Mouse (Mus musculus) forebrain, embryonic 15.5 days (tissue): ENCODE data around the gene Ric8b. TPM values are rescaled to one million over a fixed set of nuclear protein-coding genes. Genes with fewer than 3 reads are reported as not detected.
A peak's percentile ranks its signal among the peaks of the same experiment; 100 is the strongest.

ENCODE experiments used
- ATAC-seq: fragments of 200-750 bp; cut with Nextera tagmentation; replicated peaks from 2 replicates; pipeline ENCODE4 v1.8.0; 2017; ENCODE audit warnings: mild to moderate bottlenecking, moderate TSS enrichment, moderate library complexity
- H3K27ac ChIP-seq: fragments of 300-500 bp; sonication (generic); replicated peaks from 2 replicates; pipeline ENCODE4 v1.5.1; 2015; ENCODE audit warnings: mild to moderate bottlenecking, inconsistent platforms
- H3K27me3 ChIP-seq: fragments of 300-500 bp; sonication (generic); 2 replicates; pipeline ENCODE4 v1.6.1; 2015; ENCODE audit warnings: inconsistent platforms
- H3K36me3 ChIP-seq: fragments of 300-500 bp; sonication (generic); 2 replicates; pipeline ENCODE4 v1.6.1; 2015; ENCODE audit warnings: mild to moderate bottlenecking, inconsistent platforms
- H3K4me1 ChIP-seq: fragments of 300-500 bp; sonication (generic); 2 replicates; pipeline ENCODE4 v1.6.1; 2015; ENCODE audit warnings: inconsistent platforms
- H3K4me2 ChIP-seq: fragments of 300-500 bp; sonication (generic); replicated peaks from 2 replicates; pipeline ENCODE4 v1.6.1; 2015; ENCODE audit warnings: mild to moderate bottlenecking, inconsistent platforms
- H3K4me3 ChIP-seq: fragments of 300-500 bp; sonication (generic); 2 replicates; pipeline ENCODE4 v1.5.1; 2015; ENCODE audit warnings: mild to moderate bottlenecking, inconsistent platforms
- H3K9ac ChIP-seq: fragments of 300-500 bp; sonication (generic); replicated peaks from 2 replicates; pipeline ENCODE4 v1.6.1; 2015; ENCODE audit warnings: mild to moderate bottlenecking, inconsistent platforms
- H3K9me3 ChIP-seq: fragments of 300-500 bp; sonication (generic); 2 replicates; pipeline ENCODE4 v1.6.1; 2016; ENCODE audit warnings: inconsistent platforms
- WGBS: fragments of 180-500 bp; shearing (Covaris S2); methylation state at CpG from one replicate; pipeline ENCODE4 v1.1.7; 2015; ENCODE audit warnings: mixed read lengths; 5-methylcytosine and 5-hydroxymethylcytosine counted together
- polyA plus RNA-seq: library from polyadenylated mRNA; unstranded; fragments of >200 nt; fragmentation: Nextera tagmentation; extraction: Ambion mirVana; gene quantifications from 2 replicates; pipeline ENCODE4 v1.2.1, GENCODE M21; 2015

Ric8b gene
- polyA plus RNA-seq, 1 experiment from 2014 or later: 43.6 TPM

DNA sequence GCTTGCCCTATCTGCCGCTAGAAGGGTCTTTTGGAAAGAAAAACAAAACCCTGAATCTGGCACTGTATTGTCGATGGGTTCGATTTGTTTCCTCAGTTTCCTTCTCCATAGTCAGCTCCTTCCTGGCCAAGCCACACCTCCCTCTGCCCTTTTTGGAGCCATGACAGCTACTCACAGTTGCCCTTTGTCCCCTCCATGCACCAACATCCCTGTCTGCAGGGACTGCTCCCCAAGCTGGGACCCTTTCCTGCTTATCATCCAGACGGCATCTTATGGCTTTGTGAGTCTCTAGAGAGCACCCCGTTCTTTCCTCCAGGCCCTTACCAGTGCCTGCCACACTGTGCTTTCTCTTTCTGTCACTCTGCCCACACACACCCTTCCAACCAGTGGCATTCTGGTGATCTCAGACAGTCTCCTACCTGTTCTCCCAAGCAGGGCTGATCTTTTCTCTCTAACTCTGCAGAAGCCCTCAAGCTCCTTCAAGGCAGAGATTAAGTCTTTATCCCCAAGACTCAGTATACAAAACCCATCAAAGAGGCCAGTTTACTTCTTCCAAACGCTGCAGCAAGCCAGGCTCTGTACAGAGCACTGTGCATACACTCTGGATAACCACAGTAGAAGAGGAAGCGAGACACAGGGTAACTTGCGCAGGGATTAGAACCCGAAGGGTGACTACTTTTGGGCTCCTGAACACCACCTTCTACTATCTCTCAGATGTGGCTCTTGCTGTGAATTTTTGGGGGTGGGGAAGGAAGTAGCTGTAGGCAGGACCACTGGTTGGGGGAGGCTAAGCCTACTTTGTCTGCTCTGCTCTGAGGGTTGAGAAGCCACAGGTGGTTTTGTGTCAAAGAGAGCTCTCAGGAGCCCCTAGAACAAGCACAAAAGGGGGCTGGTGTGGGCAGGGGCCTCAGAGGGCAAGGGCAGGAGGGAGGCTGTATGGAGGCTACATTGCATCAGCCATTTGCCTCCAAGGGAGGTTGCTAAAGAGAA is 20.2 kb upstream of the Ric8b start:
- no peaks in the 10 kb centered on the region for H3K4me1 ChIP-seq
- 68% methylated on average over 9 of the region's 9 CpGs for WGBS

DNA sequence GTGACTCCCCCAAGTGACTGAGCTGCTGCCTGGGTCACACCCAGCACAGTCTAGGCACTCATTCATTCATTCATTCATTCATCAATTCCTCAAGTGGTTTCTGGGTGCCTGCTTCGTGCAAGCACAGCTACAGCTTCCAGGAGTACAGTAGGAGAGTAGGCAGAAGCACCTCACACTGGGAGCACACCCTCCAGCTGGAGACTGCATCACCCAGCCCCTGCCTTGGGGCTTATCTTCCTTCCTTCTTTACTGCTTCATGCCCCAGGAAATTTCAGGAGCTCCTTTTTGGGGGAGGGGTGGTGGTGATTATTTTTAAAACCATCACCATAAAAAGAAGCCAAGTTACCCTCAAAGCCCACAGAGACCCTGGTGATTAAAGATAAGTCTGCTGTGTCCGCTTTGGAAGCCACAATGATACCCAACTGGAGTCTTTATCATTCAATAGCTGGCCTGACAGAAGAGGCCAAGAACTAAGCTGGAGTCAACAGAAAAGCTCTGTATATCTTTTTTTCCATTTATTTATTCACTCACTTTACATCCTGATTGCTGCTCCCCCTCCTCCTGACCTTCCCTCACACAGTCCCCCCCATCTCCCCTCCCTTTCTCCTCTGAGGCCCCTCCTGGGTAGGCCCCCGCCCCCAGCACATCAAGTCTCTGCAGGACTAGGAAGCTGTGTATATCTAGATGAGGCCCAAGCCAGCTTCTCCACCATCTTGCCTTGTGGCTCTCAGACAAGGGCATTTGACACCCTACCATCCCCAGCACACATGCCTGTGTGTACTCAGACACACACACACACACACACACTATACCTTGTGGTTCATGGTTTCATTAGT is 19.1 kb upstream of the Ric8b start:
- H3K27ac ChIP-seq: no peak overlapping the region
- no peak overlapping the region for H3K9ac ChIP-seq
- peaks cover 6% of the 10 kb centered on the region for H3K4me1 ChIP-seq
- ATAC-seq: no peak
- H3K4me3 ChIP-seq: no peak overlapping the region
- no peaks in the 10 kb centered on the region for H3K9me3 ChIP-seq
- H3K4me2 ChIP-seq: no peak overlapping the region
- 75% methylated on average over 3 of the region's 3 CpGs for WGBS
- H3K36me3 ChIP-seq: no peaks in the 10 kb centered on the region
- no peaks in the 10 kb centered on the region for H3K27me3 ChIP-seq

More for the DNA sequence above, 20.2 kb upstream of the Ric8b start:
- ATAC-seq: no peak
- Histone ChIP-seq H3K27ac (no peak overlapping the region), H3K9ac (no peak overlapping the region), H3K9me3 (no peaks in the 10 kb centered on the region), H3K4me2 (no peak overlapping the region), H3K36me3 (no peaks in the 10 kb centered on the region), H3K27me3 (no peaks in the 10 kb centered on the region), H3K4me3 (no peak overlapping the region)

- no peak overlapping the region for H3K9ac ChIP-seq
- no peaks in the 10 kb centered on the region for H3K36me3 ChIP-seq
- no peak for ATAC-seq
- H3K4me2 ChIP-seq: no peak overlapping the region
- WGBS: 83% methylated on average over 5 of the region's 5 CpGs
- peaks cover 16% of the 10 kb centered on the region for H3K4me1 ChIP-seq
- H3K9me3 ChIP-seq: no peaks in the 10 kb centered on the region
- no peaks in the 10 kb centered on the region for H3K27me3 ChIP-seq
- no peak overlapping the region for H3K4me3 ChIP-seq
- H3K27ac ChIP-seq: no peak overlapping the region
These were observed 15.7 kb upstream of the Ric8b start for GRCm38 (mm10) chr10:84901676-84902075.

GRCm38 (mm10) chr10:84902213-84902612 is 15.2 kb upstream of the Ric8b start:
- Histone ChIP-seq H3K9ac (no peak overlapping the region), H3K4me1 (peaks cover 16% of the 10 kb centered on the region), H3K4me2 (no peak overlapping the region), H3K9me3 (no peaks in the 10 kb centered on the region), H3K4me3 (no peak overlapping the region), H3K27ac (no peak overlapping the region), H3K27me3 (no peaks in the 10 kb centered on the region), H3K36me3 (no peaks in the 10 kb centered on the region)
- WGBS: 83% methylated on average over 2 of the region's 2 CpGs
- no peak for ATAC-seq

- H3K36me3 ChIP-seq: no peaks in the 10 kb centered on the region
- H3K4me3 ChIP-seq: no peak overlapping the region
- peak overlapping the region; percentile 50 for H3K27ac ChIP-seq
- H3K27me3 ChIP-seq: no peaks in the 10 kb centered on the region
- H3K9ac ChIP-seq: no peak overlapping the region
- no peaks in the 10 kb centered on the region for H3K9me3 ChIP-seq
- peak overlapping the region; percentile 25 for H3K4me2 ChIP-seq
- ATAC-seq: peak; percentile 52; the same call in 1 of the 2 replicates
- peaks cover 18% of the 10 kb centered on the region for H3K4me1 ChIP-seq
- 36% methylated on average over 7 of the region's 7 CpGs for WGBS
These were observed 14.1 kb upstream of the Ric8b start for GRCm38 (mm10) chr10:84903307-84903706.

DNA sequence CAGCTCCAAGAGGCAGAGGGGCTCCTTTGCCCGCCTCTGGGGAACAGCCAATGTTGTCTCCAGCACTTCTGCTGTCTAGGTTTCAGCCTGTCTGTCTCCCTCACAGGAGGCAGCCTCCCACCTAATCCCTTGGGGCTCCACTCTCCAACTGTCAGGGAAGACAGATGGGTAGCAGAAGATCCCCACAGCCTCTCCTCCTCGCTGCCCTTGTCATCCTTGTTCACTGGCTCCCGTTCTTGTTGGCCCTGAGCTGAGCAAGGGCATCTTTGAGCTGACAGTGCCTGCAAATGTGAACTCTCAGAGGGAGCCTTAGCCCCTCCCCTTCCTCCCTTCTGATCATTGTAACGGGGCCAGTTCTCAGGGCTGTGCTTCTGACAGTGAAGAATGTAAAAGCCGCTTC is 13.7 kb upstream of the Ric8b start:
- Histone ChIP-seq H3K27me3 (no peaks in the 10 kb centered on the region), H3K9me3 (no peaks in the 10 kb centered on the region), H3K27ac (peak overlapping the region; percentile 50), H3K4me2 (peak overlapping the region; percentile 25), H3K4me3 (no peak overlapping the region), H3K9ac (no peak overlapping the region), H3K36me3 (no peaks in the 10 kb centered on the region), H3K4me1 (peaks cover 18% of the 10 kb centered on the region)
- ATAC-seq: peak; percentile 56
- 10% methylated on average over 5 of the region's 5 CpGs for WGBS

- H3K9me3 ChIP-seq: no peaks in the 10 kb centered on the region
- no peaks in the 10 kb centered on the region; the same call in 1 of the 2 replicates for H3K27me3 ChIP-seq
- H3K36me3 ChIP-seq: no peaks in the 10 kb centered on the region
- no peak for ATAC-seq
- H3K27ac ChIP-seq: peak overlapping the region; percentile 58
- WGBS: 65% methylated on average over 9 of the region's 9 CpGs
- no peak overlapping the region for H3K9ac ChIP-seq
- H3K4me3 ChIP-seq: no peak overlapping the region
- H3K4me1 ChIP-seq: peaks cover 31% of the 10 kb centered on the region
- no peak overlapping the region for H3K4me2 ChIP-seq
These were observed 10.5 kb upstream of the Ric8b start for GRCm38 (mm10) chr10:84906895-84907294.

- WGBS: 72% methylated on average over 3 of the region's 3 CpGs
- H3K9ac ChIP-seq: no peak overlapping the region
- H3K36me3 ChIP-seq: no peaks in the 10 kb centered on the region
- H3K27me3 ChIP-seq: peaks cover 3% of the 10 kb centered on the region; the same call in 1 of the 2 replicates
- no peak overlapping the region for H3K4me2 ChIP-seq
- no peak overlapping the region for H3K27ac ChIP-seq
- no peak for ATAC-seq
- no peak overlapping the region for H3K4me3 ChIP-seq
- H3K4me1 ChIP-seq: peaks cover 29% of the 10 kb centered on the region
- no peaks in the 10 kb centered on the region for H3K9me3 ChIP-seq
These were observed 9.4 kb upstream of the Ric8b start for GRCm38 (mm10) chr10:84908006-84908405.

DNA sequence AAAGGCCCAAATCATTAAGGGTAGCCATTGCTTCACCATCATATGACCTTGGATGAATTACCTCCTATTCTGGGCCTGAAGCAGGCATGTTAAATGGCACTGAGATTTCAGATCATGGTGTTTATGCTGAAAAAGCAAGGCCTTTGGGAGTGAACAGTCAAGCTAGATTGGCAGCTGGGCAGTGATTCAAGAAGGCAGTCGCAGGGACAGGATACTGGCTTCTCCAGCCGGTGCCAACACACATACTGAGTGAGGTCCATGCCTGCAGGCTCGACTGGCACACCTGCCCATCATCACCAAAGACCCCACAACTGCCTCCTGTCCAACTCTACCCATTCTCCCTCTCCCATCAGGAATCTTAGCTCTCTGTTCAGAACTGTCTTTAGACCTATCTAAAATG is 8.9 kb upstream of the Ric8b start:
- H3K36me3 ChIP-seq: no peaks in the 10 kb centered on the region
- no peak overlapping the region for H3K9ac ChIP-seq
- H3K4me1 ChIP-seq: peaks cover 24% of the 10 kb centered on the region
- no peak overlapping the region for H3K4me2 ChIP-seq
- no peak for ATAC-seq
- 61% methylated on average over 3 of the region's 3 CpGs for WGBS
- H3K27me3 ChIP-seq: peaks cover 3% of the 10 kb centered on the region; the same call in 1 of the 2 replicates
- no peak overlapping the region for H3K4me3 ChIP-seq
- no peaks in the 10 kb centered on the region for H3K9me3 ChIP-seq
- no peak overlapping the region for H3K27ac ChIP-seq

DNA sequence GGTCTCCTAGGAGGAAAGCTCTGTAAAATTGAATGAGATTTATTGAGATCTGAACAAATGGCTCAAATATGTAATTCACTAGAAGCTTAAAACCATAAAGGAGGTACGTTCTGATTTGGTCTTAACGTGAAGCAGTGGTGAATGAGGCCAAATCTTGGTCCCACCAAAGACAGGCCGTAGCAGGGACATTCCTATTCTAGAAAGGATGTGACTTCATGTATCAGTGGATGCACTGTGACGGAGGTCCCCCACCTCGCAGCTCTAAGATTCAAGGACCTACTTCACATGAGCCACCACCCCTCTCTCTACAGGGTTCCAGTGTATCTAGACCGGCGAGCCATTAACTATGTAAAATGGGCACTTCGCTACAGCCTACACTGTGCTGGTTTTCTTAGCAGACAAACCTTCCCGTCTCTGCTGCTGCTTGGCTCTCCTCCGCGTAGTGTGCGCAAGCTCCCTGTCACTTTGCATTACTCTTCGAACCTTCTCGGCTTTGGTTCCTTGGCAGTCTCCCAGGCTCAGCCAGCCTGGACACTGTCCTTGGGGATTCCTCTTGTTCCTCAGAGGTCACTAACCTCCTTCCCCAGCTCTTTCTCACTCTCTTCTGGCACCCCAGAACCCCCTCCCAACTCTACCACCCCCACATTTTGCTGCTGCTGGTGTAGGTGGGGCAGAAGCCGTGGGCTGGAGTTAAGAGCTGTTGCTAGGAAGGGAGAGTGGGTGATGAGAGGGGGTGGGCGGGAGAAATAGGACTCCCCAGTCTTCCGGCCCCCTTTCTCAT is 8.2 kb upstream of the Ric8b start:
- Histone ChIP-seq H3K9me3 (no peaks in the 10 kb centered on the region), H3K4me1 (peaks cover 17% of the 10 kb centered on the region), H3K27ac (no peak overlapping the region), H3K4me3 (no peak overlapping the region), H3K27me3 (peaks cover 3% of the 10 kb centered on the region; the same call in 1 of the 2 replicates), H3K9ac (no peak overlapping the region), H3K4me2 (no peak overlapping the region), H3K36me3 (no peaks in the 10 kb centered on the region)
- 0 out of 2 replicates have a peak, but pooled peaks have one; percentile 49 for ATAC-seq
- WGBS: 65% methylated on average over 17 of the region's 17 CpGs

DNA sequence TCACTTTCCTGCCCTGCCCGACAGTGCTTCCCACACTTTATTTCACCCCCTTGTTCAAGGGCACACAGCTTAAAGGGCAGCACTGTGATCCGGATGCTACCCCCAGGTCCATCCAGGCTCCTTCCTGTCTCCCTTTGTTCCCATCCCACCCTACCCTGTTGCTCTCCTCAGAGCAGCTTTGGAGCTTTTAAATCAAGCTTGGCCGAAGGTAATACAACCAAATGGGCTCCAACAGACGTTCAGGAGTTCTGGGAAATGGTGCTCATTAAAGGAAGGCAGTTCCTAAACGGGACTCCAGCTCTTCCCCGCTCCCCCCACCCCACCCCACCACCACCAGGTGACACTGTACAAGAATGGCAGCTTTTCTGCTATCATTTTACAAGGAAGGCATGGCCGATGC is 7.2 kb upstream of the Ric8b start:
- no peak overlapping the region for H3K27ac ChIP-seq
- WGBS: 7% methylated on average over 7 of the region's 7 CpGs
- H3K9ac ChIP-seq: no peak overlapping the region
- H3K9me3 ChIP-seq: no peaks in the 10 kb centered on the region
- H3K27me3 ChIP-seq: peaks cover 3% of the 10 kb centered on the region; the same call in 1 of the 2 replicates
- no peaks in the 10 kb centered on the region for H3K36me3 ChIP-seq
- H3K4me3 ChIP-seq: no peak overlapping the region
- peaks cover 15% of the 10 kb centered on the region for H3K4me1 ChIP-seq
- no peak overlapping the region for H3K4me2 ChIP-seq
- ATAC-seq: no peak
